25 mouse cellular contexts compared by ENCODE assay signal in genomic region chr6:126537512-126537911, GRCm38 (mm10). TPM values are rescaled to one million over a fixed set of nuclear protein-coding genes. Genes with fewer than 3 reads are reported as not detected.
DNase-seq lines count a peak whose midpoint lies in the region; ATAC-seq and TF ChIP-seq lines count a peak whose summit lies in the region.
"Had no signal": no experiment of that assay in that cellular context is flagged by ENCODE, and none has a peak within 500 bp of the region (broad histone marks: within the 10 kb centered on the region; RNA-seq: fewer than 3 reads in every experiment).

No protein-coding gene starts in this region.

- 41% methylated on average over 2 of the region's 2 CpGs for WGBS in heart, postnatal 0 days

- H3K4me3 ChIP-seq in gastrocnemius, adult 2 months: no peak overlapping the region
- no peak overlapping the region for H3K4me3 ChIP-seq in heart, postnatal 0 days (ENCODE audit: low read depth, low read length)
- no peak overlapping the region for H3K4me3 ChIP-seq in brown adipose tissue, adult 24 weeks (ENCODE audit: insufficient read depth, low read depth, low read length)
- H3K4me3 ChIP-seq: forebrain, embryonic 10.5 days; forebrain, embryonic 15.5 days had no signal

- no peaks in the 10 kb centered on the region for H3K4me1 ChIP-seq in heart, postnatal 0 days (ENCODE audit: control insufficient read depth, insufficient read depth)
- H3K4me1 ChIP-seq in brown adipose tissue, adult 24 weeks (ENCODE audit: control insufficient read depth, insufficient read depth, insufficient read length, low read length): peaks cover 12% of the 10 kb centered on the region

- H3K9me3 ChIP-seq in heart, postnatal 0 days (replicated peaks; ENCODE audit: control insufficient read depth, low read length): no peaks in the 10 kb centered on the region
- H3K9me3 ChIP-seq: forebrain, embryonic 10.5 days; forebrain, embryonic 15.5 days had no signal

- no peak for DNase-seq in gastrocnemius, adult 2 months
- no peak for DNase-seq in gastrocnemius, postnatal 36 days
- DNase-seq in heart, postnatal 0 days (ENCODE audit: low spot score): no peak
- no peak for DNase-seq in heart, adult 18-20 months
- DNase-seq in brain, adult 2 months (ENCODE audit: low read depth, low spot score): peak; percentile 53
- DNase-seq: adrenal gland, adult 2 months; adrenal gland, postnatal 14 days; cerebellum, adult 18-20 months; cerebellum, adult 9-10 months; cerebellum, postnatal 14 days; gastrocnemius, postnatal 25 days; heart, postnatal 14 days; kidney, adult 18-20 months had no signal

- no peak overlapping the region for H3K4me2 ChIP-seq in heart, postnatal 0 days (ENCODE audit: low read depth, low read length)
- H3K4me2 ChIP-seq: forebrain, embryonic 15.5 days; heart, embryonic 11.5 days; hindbrain, embryonic 14.5 days had no signal

- TF ChIP-seq CTCF in gastrocnemius, adult 2 months (IDR thresholded peaks at IDR 0.05): no peak
- no peak for TF ChIP-seq CTCF in heart, postnatal 0 days (IDR thresholded peaks at IDR 0.05; ENCODE audit: low read depth)

- H3K27me3 ChIP-seq in heart, postnatal 0 days (ENCODE audit: control insufficient read depth, insufficient read depth, low read length): peaks cover 20% of the 10 kb centered on the region

- no peak for TF ChIP-seq EP300 in heart, postnatal 0 days (IDR thresholded peaks at IDR 0.05; ENCODE audit: low read depth)

- peak overlapping the region; percentile 87 for H3K27ac ChIP-seq in gastrocnemius, adult 2 months
- H3K27ac ChIP-seq in heart, postnatal 0 days (ENCODE audit: low read depth): peak overlapping the region; percentile 80
- H3K27ac ChIP-seq in brown adipose tissue, adult 24 weeks (replicated peaks; ENCODE audit: low read depth, low read length): peak overlapping the region; percentile 89
- H3K27ac ChIP-seq: forebrain, embryonic 10.5 days; forebrain, embryonic 15.5 days; hindbrain, embryonic 14.5 days; hindbrain, postnatal 0 days had no signal

- no peak for ATAC-seq in heart, postnatal 0 days (ENCODE audit: insufficient read depth, low read depth)
- ATAC-seq: CD4-positive, CD25-positive, alpha-beta regulatory T cell, adult 4 months; forebrain, embryonic 15.5 days; hindbrain, postnatal 0 days; inflammation-experienced regulatory T-cells, adult 6 months; intestine, embryonic 16.5 days had no signal

- H3K36me3 ChIP-seq in heart, postnatal 0 days (replicated peaks; ENCODE audit: control insufficient read depth, insufficient read depth, low read length): no peaks in the 10 kb centered on the region
- H3K36me3 ChIP-seq: forebrain, embryonic 10.5 days; forebrain, embryonic 15.5 days had no signal

- intact Hi-C loops in gastrocnemius, adult 2 months (cut with DNase I): no loop called here
- intact Hi-C loops in gastrocnemius, postnatal 36 days (cut with DNase I): no loop called here

- H3K9ac ChIP-seq in heart, postnatal 0 days (replicated peaks; ENCODE audit: low read depth, low read length): no peak overlapping the region
- H3K9ac ChIP-seq: forebrain, embryonic 15.5 days; hindbrain, embryonic 14.5 days had no signal

RNA-seq across cellular contexts. Expression of gene Kcna5, which starts 2.3 kb away (rescaled TPM):
- 10 to 100 TPM in 1 of 2 experiments, 1 to 10 TPM in 1; 3.8 to 10.3 TPM for total RNA-seq in gastrocnemius, adult 2 months (2021)
- total RNA-seq in gastrocnemius, postnatal 36 days (2021): 1 to 10 TPM; 3.7 to 4.3 TPM
- total RNA-seq in heart, postnatal 0 days (2014; rRNA removed; ENCODE audit: low replicate concordance): 25.0 and 27.6 TPM in 2 replicates
- 9.0 and 9.2 TPM in 2 replicates for polyA plus RNA-seq in heart, postnatal 0 days (2015; fragmentation: Nextera tagmentation; extraction: Ambion mirVana)
- total RNA-seq in heart, adult 18-20 months (2021): 10 to 100 TPM; 18.3 to 22.4 TPM
- 1.3 and 6.0 TPM in 2 replicates for polyA plus RNA-seq in brown adipose tissue, adult 24 weeks (2012; ENCODE audit: insufficient read depth, insufficient read length, missing spikeins)
- total RNA-seq: granulocyte monocyte progenitor cell, adult 5-6 weeks; MEL had no signal
- polyA plus RNA-seq: C2C12; CD4-positive, CD25-positive, alpha-beta regulatory T cell, adult 4 months; inflammation-experienced regulatory T-cells, adult 6 months had no signal
